Mouse (Mus musculus) ES-Bruce4 (cell line): ENCODE data around the gene Thrap3. TPM values are rescaled to one million over a fixed set of nuclear protein-coding genes. Genes with fewer than 3 reads are reported as not detected.

ENCODE experiments used
- H3K27ac ChIP-seq: 2 replicates; pipeline ENCODE4 v1.5.1; 2012; ENCODE audit warnings: low read length, inconsistent platforms; ENCODE audit not compliant: insufficient read depth
- H3K27me3 ChIP-seq: 2 replicates; pipeline ENCODE4 v1.6.1; 2012; ENCODE audit warnings: mild to moderate bottlenecking, low read length, inconsistent platforms; ENCODE audit not compliant: control insufficient read depth, poor library complexity, insufficient read depth, severe bottlenecking
- H3K36me3 ChIP-seq: 2 replicates; pipeline ENCODE4 v1.6.1; 2012; ENCODE audit warnings: inconsistent platforms, mild to moderate bottlenecking, low read length, moderate library complexity; ENCODE audit not compliant: control insufficient read depth, poor library complexity, insufficient read depth, severe bottlenecking
- H3K4me1 ChIP-seq: one replicate; pipeline ENCODE4 v1.8.1; 2011; ENCODE audit warnings: low read length; ENCODE audit not compliant: control insufficient read depth, insufficient read depth
- H3K4me3 ChIP-seq: 2 replicates; pipeline ENCODE4 v1.5.1; 2011; ENCODE audit warnings: low read depth, mild to moderate bottlenecking, low read length
- H3K9ac ChIP-seq: 2 replicates; pipeline ENCODE4 v1.6.1; 2012; ENCODE audit warnings: low read depth, mild to moderate bottlenecking, inconsistent platforms; ENCODE audit not compliant: poor library complexity, severe bottlenecking
- H3K9me3 ChIP-seq: replicated peaks from 2 replicates; pipeline ENCODE4 v1.6.1; 2012; ENCODE audit warnings: mild to moderate bottlenecking, low read length, inconsistent platforms; ENCODE audit not compliant: control insufficient read depth, poor library complexity, insufficient read depth, severe bottlenecking
- CTCF ChIP-seq: IDR thresholded peaks from one replicate; pipeline ENCODE4 v1.8.1; 2011; ENCODE audit warnings: low read depth, low read length
- EP300 ChIP-seq: IDR thresholded peaks from 2 replicates; pipeline ENCODE4 v1.6.1; 2011; ENCODE audit warnings: low read depth, low read length; ENCODE audit not compliant: insufficient read depth
- POLR2A ChIP-seq: IDR thresholded peaks from one replicate; pipeline ENCODE4 v1.8.1; 2011; ENCODE audit warnings: low read length; ENCODE audit not compliant: insufficient read depth
- polyA plus RNA-seq: library from polyadenylated mRNA; stranded (reverse); fragments of >200 nt; gene quantifications from 2 replicates; pipeline ENCODE4 v1.2.4, GENCODE M21; 2011; ENCODE audit warnings: low read depth; ENCODE audit not compliant: missing spikeins, insufficient read depth, insufficient read length

Gene Thrap3
- polyA plus RNA-seq, 1 experiment, result 495 TPM

GRCm38 (mm10) chr4:126159455-126159854 is 43.1 kb downstream of the Thrap3 start:
- no peaks in the 10 kb centered on the region for H3K9me3 ChIP-seq
- H3K27ac ChIP-seq, result no peak overlapping the region
- H3K9ac ChIP-seq, result no peak overlapping the region
- H3K36me3 ChIP-seq, result no peaks in the 10 kb centered on the region
- no peak overlapping the region for H3K4me3 ChIP-seq
- no peak for TF ChIP-seq CTCF
- no peak for TF ChIP-seq EP300
- no peak for TF ChIP-seq POLR2A
- H3K4me1 ChIP-seq, result peaks cover 2% of the 10 kb centered on the region
- H3K27me3 ChIP-seq, result no peaks in the 10 kb centered on the region

GRCm38 (mm10) chr4:126157562-126157961 is 45.0 kb downstream of the Thrap3 start:
- Histone ChIP-seq H3K27ac (no peak overlapping the region), H3K9me3 (no peaks in the 10 kb centered on the region), H3K4me1 (no peaks in the 10 kb centered on the region), H3K36me3 (no peaks in the 10 kb centered on the region), H3K4me3 (no peak overlapping the region), H3K27me3 (no peaks in the 10 kb centered on the region), H3K9ac (no peak overlapping the region)
- no peak for TF ChIP-seq EP300
- TF ChIP-seq CTCF, result peak; percentile 49
- TF ChIP-seq POLR2A, result no peak

GRCm38 (mm10) chr4:126156617-126157016 is 45.9 kb downstream of the Thrap3 start:
- Histone ChIP-seq H3K9me3 (no peaks in the 10 kb centered on the region), H3K9ac (no peak overlapping the region), H3K27ac (no peak overlapping the region), H3K36me3 (no peaks in the 10 kb centered on the region), H3K4me1 (no peaks in the 10 kb centered on the region), H3K4me3 (no peak overlapping the region), H3K27me3 (no peaks in the 10 kb centered on the region)
- TF ChIP-seq POLR2A (no peak), CTCF (peak; percentile 93)

- Histone ChIP-seq H3K9ac (no peak overlapping the region), H3K27ac (no peak overlapping the region), H3K9me3 (no peaks in the 10 kb centered on the region), H3K36me3 (no peaks in the 10 kb centered on the region), H3K4me3 (no peak overlapping the region), H3K4me1 (no peaks in the 10 kb centered on the region), H3K27me3 (no peaks in the 10 kb centered on the region)
- TF ChIP-seq EP300, result no peak
- TF ChIP-seq CTCF, result no peak
- TF ChIP-seq POLR2A, result no peak
These were observed 46.7 kb downstream of the Thrap3 start for GRCm38 (mm10) chr4:126155869-126156268.

- Histone ChIP-seq H3K27ac (no peak overlapping the region), H3K4me1 (no peaks in the 10 kb centered on the region), H3K4me3 (no peak overlapping the region), H3K36me3 (no peaks in the 10 kb centered on the region), H3K27me3 (no peaks in the 10 kb centered on the region), H3K9ac (no peak overlapping the region), H3K9me3 (no peaks in the 10 kb centered on the region)
- TF ChIP-seq POLR2A, result no peak
- TF ChIP-seq CTCF, result no peak
These were observed 47.4 kb downstream of the Thrap3 start for GRCm38 (mm10) chr4:126155183-126155582.

- no peak overlapping the region for H3K9ac ChIP-seq
- TF ChIP-seq POLR2A, result no peak
- TF ChIP-seq EP300, result no peak
- H3K36me3 ChIP-seq, result no peaks in the 10 kb centered on the region
- H3K4me3 ChIP-seq, result no peak overlapping the region
- H3K4me1 ChIP-seq, result no peaks in the 10 kb centered on the region
- H3K27ac ChIP-seq, result no peak overlapping the region
- no peaks in the 10 kb centered on the region for H3K27me3 ChIP-seq
- H3K9me3 ChIP-seq, result no peaks in the 10 kb centered on the region
These were observed 49.7 kb downstream of the Thrap3 start for GRCm38 (mm10) chr4:126152864-126153263.
